Mouse (Mus musculus): Measurements from ENCODE around the gene Chst15. TPM values are rescaled to one million over a fixed set of nuclear protein-coding genes. Genes with fewer than 3 reads are reported as not detected.

The Chst15 gene
- polyA plus RNA-seq, 1 experiment from 2014 or later, result 23.6 TPM

GRCm38 (mm10) chr7:132247567-132247966 is 69.5 kb downstream of the Chst15 start:
- Histone ChIP-seq H3K4me3 (no peak overlapping the region), H3K9ac (peak overlapping the region; percentile 25; the same call in 1 of the 2 replicates), H3K27ac (peak overlapping the region; percentile 49; the same call in 1 of the 2 replicates), H3K4me1 (peaks cover 40% of the 10 kb centered on the region), H3K4me2 (replicated peaks) (no peak overlapping the region), H3K27me3 (no peaks in the 10 kb centered on the region), H3K36me3 (peaks cover 30% of the 10 kb centered on the region), H3K9me3 (no peaks in the 10 kb centered on the region)
- ATAC-seq (ENCODE audit: low FRiP score, low read depth), result peak; percentile 76
- 22% methylated on average over 11 of the region's 11 CpGs for WGBS

- Histone ChIP-seq H3K4me3 (no peak overlapping the region), H3K9ac (peak overlapping the region; percentile 25; the same call in 1 of the 2 replicates)
Observed at GRCm38 (mm10) chr7:132247091-132247490, 69.9 kb downstream of the Chst15 start.

GRCm38 (mm10) chr7:132245730-132246129 is 71.3 kb downstream of the Chst15 start:
- peaks cover 40% of the 10 kb centered on the region for H3K4me1 ChIP-seq
- H3K4me2 ChIP-seq (replicated peaks), result no peak overlapping the region
- H3K27me3 ChIP-seq, result no peaks in the 10 kb centered on the region
- no peak overlapping the region for H3K27ac ChIP-seq
- no peaks in the 10 kb centered on the region for H3K9me3 ChIP-seq
- no peak for ATAC-seq (ENCODE audit: low FRiP score, low read depth)
- no peak overlapping the region for H3K4me3 ChIP-seq
- H3K9ac ChIP-seq, result no peak overlapping the region
- H3K36me3 ChIP-seq, result peaks cover 46% of the 10 kb centered on the region
- 84% methylated on average over 6 of the region's 6 CpGs for WGBS

More at GRCm38 (mm10) chr7:132247091-132247490, 69.9 kb downstream of the Chst15 start:
- no peak overlapping the region for H3K4me2 ChIP-seq (replicated peaks)
- 66% methylated on average over 5 of the region's 5 CpGs for WGBS
- H3K9me3 ChIP-seq, result no peaks in the 10 kb centered on the region
- ATAC-seq (ENCODE audit: low FRiP score, low read depth), result no peak
- H3K36me3 ChIP-seq, result peaks cover 34% of the 10 kb centered on the region
- H3K27ac ChIP-seq, result peak overlapping the region; percentile 49; the same call in 1 of the 2 replicates
- no peaks in the 10 kb centered on the region for H3K27me3 ChIP-seq
- peaks cover 40% of the 10 kb centered on the region for H3K4me1 ChIP-seq

GRCm38 (mm10) chr7:132244637-132245036 is 72.4 kb downstream of the Chst15 start:
- 93% methylated on average over 14 of the region's 14 CpGs for WGBS
- H3K36me3 ChIP-seq, result peaks cover 50% of the 10 kb centered on the region
- no peak for ATAC-seq (ENCODE audit: low FRiP score, low read depth)
- H3K4me1 ChIP-seq, result peaks cover 30% of the 10 kb centered on the region
- H3K4me2 ChIP-seq (replicated peaks), result no peak overlapping the region
- H3K27ac ChIP-seq, result no peak overlapping the region
- H3K4me3 ChIP-seq, result no peak overlapping the region
- no peaks in the 10 kb centered on the region for H3K27me3 ChIP-seq
- no peak overlapping the region for H3K9ac ChIP-seq
- H3K9me3 ChIP-seq, result no peaks in the 10 kb centered on the region

- Histone ChIP-seq H3K4me1 (peaks cover 17% of the 10 kb centered on the region), H3K36me3 (peaks cover 55% of the 10 kb centered on the region), H3K4me3 (no peak overlapping the region), H3K27me3 (no peaks in the 10 kb centered on the region), H3K9ac (no peak overlapping the region), H3K9me3 (no peaks in the 10 kb centered on the region), H3K27ac (no peak overlapping the region), H3K4me2 (replicated peaks) (no peak overlapping the region)
- WGBS, result 77% methylated on average over 5 of the region's 5 CpGs
- ATAC-seq (ENCODE audit: low FRiP score, low read depth), result no peak
Observed at GRCm38 (mm10) chr7:132243225-132243624, 73.8 kb downstream of the Chst15 start.

- 55% methylated on average over 4 of the region's 4 CpGs for WGBS
- ATAC-seq (ENCODE audit: low FRiP score, low read depth), result no peak; the same call in 1 of the 2 replicates
- no peaks in the 10 kb centered on the region for H3K9me3 ChIP-seq
- H3K36me3 ChIP-seq, result peaks cover 61% of the 10 kb centered on the region
- peaks cover 11% of the 10 kb centered on the region for H3K4me1 ChIP-seq
- no peak overlapping the region for H3K4me3 ChIP-seq
- H3K9ac ChIP-seq, result no peak overlapping the region
- H3K27me3 ChIP-seq, result no peaks in the 10 kb centered on the region
- no peak overlapping the region for H3K27ac ChIP-seq
- H3K4me2 ChIP-seq (replicated peaks), result no peak overlapping the region
Observed at GRCm38 (mm10) chr7:132242617-132243141, 74.3 kb downstream of the Chst15 start.

GRCm38 (mm10) chr7:132238921-132239320 is 78.1 kb downstream of the Chst15 start:
- no peak overlapping the region for H3K27ac ChIP-seq
- peaks cover 66% of the 10 kb centered on the region for H3K36me3 ChIP-seq
- H3K4me3 ChIP-seq, result no peak overlapping the region
- H3K9ac ChIP-seq, result no peak overlapping the region
- H3K9me3 ChIP-seq, result no peaks in the 10 kb centered on the region
- H3K4me2 ChIP-seq (replicated peaks), result no peak overlapping the region
- no peaks in the 10 kb centered on the region for H3K27me3 ChIP-seq
- WGBS, result 83% methylated on average over 3 of the region's 3 CpGs
- no peak for ATAC-seq (ENCODE audit: low FRiP score, low read depth)
- no peaks in the 10 kb centered on the region for H3K4me1 ChIP-seq

GRCm38 (mm10) chr7:132237191-132237590 is 79.8 kb downstream of the Chst15 start:
- H3K4me3 ChIP-seq, result no peak overlapping the region
- peaks cover 4% of the 10 kb centered on the region; the same call in 1 of the 2 replicates for H3K4me1 ChIP-seq
- 71% methylated on average over 4 of the region's 4 CpGs for whole genome bisulfite sequencing
- no peak overlapping the region for H3K4me2 ChIP-seq (replicated peaks)
- no peak overlapping the region for H3K27ac ChIP-seq
- H3K36me3 ChIP-seq, result peaks cover 49% of the 10 kb centered on the region
- ATAC-seq (ENCODE audit: low FRiP score, low read depth), result no peak
- H3K9me3 ChIP-seq, result no peaks in the 10 kb centered on the region
- H3K9ac ChIP-seq, result no peak overlapping the region
- H3K27me3 ChIP-seq, result no peaks in the 10 kb centered on the region

GRCm38 (mm10) chr7:132236789-132237188 is 80.2 kb downstream of the Chst15 start:
- Histone ChIP-seq H3K36me3 (peaks cover 45% of the 10 kb centered on the region), H3K9ac (no peak overlapping the region), H3K27ac (no peak overlapping the region), H3K27me3 (no peaks in the 10 kb centered on the region), H3K4me2 (replicated peaks) (no peak overlapping the region), H3K9me3 (no peaks in the 10 kb centered on the region), H3K4me1 (peaks cover 4% of the 10 kb centered on the region; the same call in 1 of the 2 replicates), H3K4me3 (no peak overlapping the region)
- WGBS, result 82% methylated on average over 8 of the region's 8 CpGs
- no peak for ATAC-seq (ENCODE audit: low FRiP score, low read depth)

- Histone ChIP-seq H3K27ac (peak overlapping the region; percentile 48; the same call in 1 of the 2 replicates), H3K4me1 (peaks cover 4% of the 10 kb centered on the region; the same call in 1 of the 2 replicates), H3K4me3 (no peak overlapping the region), H3K36me3 (peaks cover 33% of the 10 kb centered on the region), H3K9me3 (no peaks in the 10 kb centered on the region), H3K4me2 (replicated peaks) (no peak overlapping the region), H3K9ac (no peak overlapping the region), H3K27me3 (no peaks in the 10 kb centered on the region)
- no peak for ATAC-seq (ENCODE audit: low FRiP score, low read depth)
- 65% methylated on average over 3 of the region's 3 CpGs for WGBS
Observed at GRCm38 (mm10) chr7:132234250-132234649, 82.8 kb downstream of the Chst15 start.

- no peak overlapping the region for H3K9ac ChIP-seq
- no peaks in the 10 kb centered on the region for H3K27me3 ChIP-seq
- peaks cover 29% of the 10 kb centered on the region for H3K36me3 ChIP-seq
- ATAC-seq (ENCODE audit: low FRiP score, low read depth), result no peak
- peaks cover 4% of the 10 kb centered on the region; the same call in 1 of the 2 replicates for H3K4me1 ChIP-seq
- no peak overlapping the region for H3K4me2 ChIP-seq (replicated peaks)
- no peak overlapping the region for H3K4me3 ChIP-seq
- H3K9me3 ChIP-seq, result no peaks in the 10 kb centered on the region
- WGBS, result 78% methylated on average over 4 of the region's 4 CpGs
- H3K27ac ChIP-seq, result peak overlapping the region; percentile 48; the same call in 1 of the 2 replicates
Observed at GRCm38 (mm10) chr7:132233732-132234131, 83.3 kb downstream of the Chst15 start.

GRCm38 (mm10) chr7:132232937-132233336 is 84.1 kb downstream of the Chst15 start:
- no peak overlapping the region for H3K9ac ChIP-seq
- peaks cover 4% of the 10 kb centered on the region; the same call in 1 of the 2 replicates for H3K4me1 ChIP-seq
- H3K4me3 ChIP-seq, result no peak overlapping the region
- no peak overlapping the region for H3K27ac ChIP-seq
- no peaks in the 10 kb centered on the region for H3K9me3 ChIP-seq
- H3K4me2 ChIP-seq (replicated peaks), result no peak overlapping the region
- H3K36me3 ChIP-seq, result peaks cover 24% of the 10 kb centered on the region
- H3K27me3 ChIP-seq, result no peaks in the 10 kb centered on the region
- ATAC-seq (ENCODE audit: low FRiP score, low read depth), result no peak
- 57% methylated on average over 2 of the region's 2 CpGs for WGBS

- ATAC-seq (ENCODE audit: low FRiP score, low read depth), result no peak
- H3K9me3 ChIP-seq, result no peaks in the 10 kb centered on the region
- no peak overlapping the region for H3K4me2 ChIP-seq (replicated peaks)
- H3K27me3 ChIP-seq, result no peaks in the 10 kb centered on the region
- no peak overlapping the region for H3K9ac ChIP-seq
- no peak overlapping the region for H3K27ac ChIP-seq
- H3K4me1 ChIP-seq, result peaks cover 4% of the 10 kb centered on the region; the same call in 1 of the 2 replicates
- peaks cover 10% of the 10 kb centered on the region for H3K36me3 ChIP-seq
- WGBS, result 86% methylated on average over 3 of the region's 3 CpGs
- H3K4me3 ChIP-seq, result no peak overlapping the region
Observed at GRCm38 (mm10) chr7:132231476-132231875, 85.6 kb downstream of the Chst15 start.
